Mouse (Mus musculus) kidney, embryonic 14.5 days (tissue): ENCODE measurements around the gene Ano4. TPM values are rescaled to one million over a fixed set of nuclear protein-coding genes. Genes with fewer than 3 reads are reported as not detected.

Experiments
- ATAC-seq: fragments of 200-750 bp; cut with Nextera tagmentation; 2 replicates; pipeline ENCODE4 v1.8.0; 2017; ENCODE audit warnings: moderate number of reproducible peaks, mild to moderate bottlenecking, moderate TSS enrichment, moderate library complexity; ENCODE audit not compliant: low FRiP score, low TSS enrichment
- H3K27ac ChIP-seq: fragments of 300-500 bp; sonication (generic); 2 replicates; pipeline ENCODE4 v1.5.1; 2014; ENCODE audit warnings: low read depth, mild to moderate bottlenecking, low read length, moderate library complexity, mixed read lengths
- H3K27me3 ChIP-seq: fragments of 300-500 bp; sonication (generic); 2 replicates; pipeline ENCODE4 v1.6.1; 2014; ENCODE audit warnings: mild to moderate bottlenecking, low read length; ENCODE audit not compliant: control insufficient read depth, insufficient read depth
- H3K36me3 ChIP-seq: fragments of 300-500 bp; sonication (generic); 2 replicates; pipeline ENCODE4 v1.6.1; 2014; ENCODE audit warnings: low read length, mixed read lengths; ENCODE audit not compliant: control insufficient read depth, insufficient read depth
- H3K4me1 ChIP-seq: fragments of 300-500 bp; sonication (generic); 2 replicates; pipeline ENCODE4 v1.6.1; 2014; ENCODE audit warnings: low read length, mixed read lengths; ENCODE audit not compliant: control insufficient read depth, insufficient read depth
- H3K4me2 ChIP-seq: fragments of 300-500 bp; sonication (generic); replicated peaks from 2 replicates; pipeline ENCODE4 v1.6.1; 2014; ENCODE audit warnings: low read depth, mild to moderate bottlenecking, low read length
- H3K4me3 ChIP-seq: fragments of 300-500 bp; sonication (generic); 2 replicates; pipeline ENCODE4 v1.5.1; 2014; ENCODE audit warnings: mild to moderate bottlenecking, low read length
- H3K9ac ChIP-seq: fragments of 300-500 bp; sonication (generic); 2 replicates; pipeline ENCODE4 v1.6.1; 2014; ENCODE audit warnings: low read depth, mild to moderate bottlenecking, low read length, moderate library complexity
- H3K9me3 ChIP-seq: fragments of 300-500 bp; sonication (generic); 2 replicates; pipeline ENCODE4 v1.6.1; 2016; ENCODE audit warnings: low read length; ENCODE audit not compliant: control insufficient read depth
- WGBS: fragments of 180-500 bp; shearing (Covaris S2); extraction: QIAGEN DNeasy Blood & Tissue Kit; methylation state at CpG from one replicate; pipeline ENCODE4 v1.1.7; 2014; 5-methylcytosine and 5-hydroxymethylcytosine counted together
- polyA plus RNA-seq: library from polyadenylated mRNA; unstranded; fragments of >200 nt; fragmentation: Nextera tagmentation; extraction: Ambion mirVana; gene quantifications from 2 replicates; pipeline ENCODE4 v1.2.1, GENCODE M21; 2014

The Ano4 gene
- polyA plus RNA-seq, 1 experiment from 2014 or later, result 6.9 TPM

- WGBS, result 87% methylated on average over 6 of the region's 6 CpGs
- no peaks in the 10 kb centered on the region for H3K27me3 ChIP-seq
- no peak overlapping the region for H3K9ac ChIP-seq
- no peaks in the 10 kb centered on the region for H3K36me3 ChIP-seq
- no peak overlapping the region for H3K4me3 ChIP-seq
- H3K27ac ChIP-seq, result no peak overlapping the region
- no peaks in the 10 kb centered on the region for H3K4me1 ChIP-seq
- no peak for ATAC-seq
- no peaks in the 10 kb centered on the region for H3K9me3 ChIP-seq
- no peak overlapping the region for H3K4me2 ChIP-seq
These were observed 128.5 kb downstream of the Ano4 start for GRCm38 (mm10) chr10:89216078-89216477.

- WGBS, result 59% methylated on average over 2 of the region's 2 CpGs
- Histone ChIP-seq H3K9me3 (no peaks in the 10 kb centered on the region), H3K4me1 (no peaks in the 10 kb centered on the region), H3K4me2 (no peak overlapping the region), H3K9ac (no peak overlapping the region), H3K27ac (no peak overlapping the region), H3K36me3 (no peaks in the 10 kb centered on the region), H3K4me3 (no peak overlapping the region), H3K27me3 (no peaks in the 10 kb centered on the region)
- ATAC-seq, result no peak
These were observed 138.7 kb downstream of the Ano4 start for GRCm38 (mm10) chr10:89205858-89206257.

- Histone ChIP-seq H3K9me3 (no peaks in the 10 kb centered on the region), H3K4me2 (no peak overlapping the region), H3K4me3 (no peak overlapping the region), H3K4me1 (no peaks in the 10 kb centered on the region), H3K36me3 (no peaks in the 10 kb centered on the region), H3K27ac (no peak overlapping the region), H3K27me3 (no peaks in the 10 kb centered on the region), H3K9ac (no peak overlapping the region)
- ATAC-seq, result no peak
- 90% methylated on average over 10 of the region's 10 CpGs for WGBS
These were observed 148.1 kb downstream of the Ano4 start for GRCm38 (mm10) chr10:89196444-89196843.

GRCm38 (mm10) chr10:89195068-89195467, 149.5 kb downstream of the Ano4 start:
- Histone ChIP-seq H3K27me3 (no peaks in the 10 kb centered on the region), H3K4me3 (no peak overlapping the region), H3K4me1 (no peaks in the 10 kb centered on the region), H3K9ac (no peak overlapping the region), H3K36me3 (no peaks in the 10 kb centered on the region), H3K27ac (no peak overlapping the region), H3K4me2 (no peak overlapping the region), H3K9me3 (no peaks in the 10 kb centered on the region)
- ATAC-seq, result no peak
- WGBS, result 76% methylated on average over 3 of the region's 3 CpGs

GRCm38 (mm10) chr10:89194440-89194839, 150.1 kb downstream of the Ano4 start:
- no peak overlapping the region for H3K9ac ChIP-seq
- H3K36me3 ChIP-seq, result no peaks in the 10 kb centered on the region
- 78% methylated on average over 7 of the region's 7 CpGs for WGBS
- no peaks in the 10 kb centered on the region for H3K4me1 ChIP-seq
- no peak overlapping the region for H3K4me3 ChIP-seq
- no peak for ATAC-seq
- H3K9me3 ChIP-seq, result no peaks in the 10 kb centered on the region
- H3K4me2 ChIP-seq, result no peak overlapping the region
- H3K27ac ChIP-seq, result no peak overlapping the region
- no peaks in the 10 kb centered on the region for H3K27me3 ChIP-seq

- no peak overlapping the region for H3K4me2 ChIP-seq
- 79% methylated on average over 4 of the region's 4 CpGs for WGBS
- no peak overlapping the region for H3K9ac ChIP-seq
- no peak overlapping the region for H3K4me3 ChIP-seq
- no peaks in the 10 kb centered on the region for H3K4me1 ChIP-seq
- H3K27ac ChIP-seq, result no peak overlapping the region
- H3K9me3 ChIP-seq, result no peaks in the 10 kb centered on the region
- ATAC-seq, result no peak
- no peaks in the 10 kb centered on the region for H3K27me3 ChIP-seq
- no peaks in the 10 kb centered on the region for H3K36me3 ChIP-seq
These were observed 166.6 kb downstream of the Ano4 start for GRCm38 (mm10) chr10:89177921-89178320.

- no peak for ATAC-seq
- H3K4me1 ChIP-seq, result no peaks in the 10 kb centered on the region
- no peak overlapping the region for H3K4me3 ChIP-seq
- H3K27me3 ChIP-seq, result no peaks in the 10 kb centered on the region
- H3K27ac ChIP-seq, result no peak overlapping the region
- H3K9ac ChIP-seq, result no peak overlapping the region
- WGBS, result 76% methylated on average over 1 of the region's 1 CpGs
- peaks cover 3% of the 10 kb centered on the region; the same call in 1 of the 2 replicates for H3K9me3 ChIP-seq
- no peaks in the 10 kb centered on the region for H3K36me3 ChIP-seq
- H3K4me2 ChIP-seq, result no peak overlapping the region
These were observed 180.0 kb downstream of the Ano4 start for GRCm38 (mm10) chr10:89164533-89164932.

GRCm38 (mm10) chr10:89155502-89155901, 189.1 kb downstream of the Ano4 start:
- ATAC-seq, result peak; percentile 79
- Histone ChIP-seq H3K27ac (peak overlapping the region; percentile 47; the same call in 1 of the 2 replicates), H3K9ac (no peak overlapping the region), H3K4me2 (no peak overlapping the region), H3K4me1 (no peaks in the 10 kb centered on the region), H3K4me3 (no peak overlapping the region), H3K9me3 (no peaks in the 10 kb centered on the region), H3K27me3 (no peaks in the 10 kb centered on the region), H3K36me3 (no peaks in the 10 kb centered on the region)
- 21% methylated on average over 2 of the region's 2 CpGs for WGBS

- Histone ChIP-seq H3K36me3 (no peaks in the 10 kb centered on the region), H3K9ac (no peak overlapping the region), H3K27me3 (no peaks in the 10 kb centered on the region), H3K4me2 (no peak overlapping the region), H3K4me1 (no peaks in the 10 kb centered on the region), H3K4me3 (no peak overlapping the region), H3K27ac (0 out of 2 replicates have a peak overlapping the region, but pooled peaks have one; percentile 47), H3K9me3 (no peaks in the 10 kb centered on the region)
- peak; percentile 93 for ATAC-seq
- 25% methylated on average over 2 of the region's 2 CpGs for WGBS
These were observed 189.6 kb downstream of the Ano4 start for GRCm38 (mm10) chr10:89154797-89155465.
